Mouse (Mus musculus) embryonic fibroblast, embryonic 13.5 days (primary cell): ENCODE data around the gene Scml4. TPM values are rescaled to one million over a fixed set of nuclear protein-coding genes. Genes with fewer than 3 reads are reported as not detected.

ENCODE experiments used
- H3K27ac ChIP-seq: 2 replicates; pipeline ENCODE4 v1.5.1; 2012; ENCODE audit warnings: low read length, control low read depth, inconsistent platforms; ENCODE audit not compliant: insufficient read depth
- H3K4me1 ChIP-seq: 2 replicates; pipeline ENCODE4 v1.6.1; 2011; ENCODE audit warnings: low read length; ENCODE audit not compliant: control insufficient read depth, insufficient read depth
- H3K4me3 ChIP-seq: 2 replicates; pipeline ENCODE4 v1.5.1; 2011; ENCODE audit warnings: mild to moderate bottlenecking, control low read depth, low read length; ENCODE audit not compliant: insufficient read depth
- CTCF ChIP-seq: IDR thresholded peaks from 2 replicates; pipeline ENCODE4 v1.5.1; 2011; ENCODE audit warnings: mild to moderate bottlenecking, control low read depth, low read length, moderate library complexity, borderline replicate concordance; ENCODE audit not compliant: insufficient read depth
- POLR2A ChIP-seq: IDR thresholded peaks from 2 replicates; pipeline ENCODE4 v1.6.1; 2011; ENCODE audit warnings: low read depth, mild to moderate bottlenecking, control low read depth, low read length, moderate library complexity
- polyA plus RNA-seq: library from polyadenylated mRNA; stranded (reverse); fragments of >200 nt; gene quantifications from 2 replicates; pipeline ENCODE4 v1.2.4, GENCODE M21; 2011; ENCODE audit warnings: low read depth; ENCODE audit not compliant: missing spikeins, insufficient read length

Scml4 gene
- polyA plus RNA-seq, 1 experiment: 0.72 TPM

DNA sequence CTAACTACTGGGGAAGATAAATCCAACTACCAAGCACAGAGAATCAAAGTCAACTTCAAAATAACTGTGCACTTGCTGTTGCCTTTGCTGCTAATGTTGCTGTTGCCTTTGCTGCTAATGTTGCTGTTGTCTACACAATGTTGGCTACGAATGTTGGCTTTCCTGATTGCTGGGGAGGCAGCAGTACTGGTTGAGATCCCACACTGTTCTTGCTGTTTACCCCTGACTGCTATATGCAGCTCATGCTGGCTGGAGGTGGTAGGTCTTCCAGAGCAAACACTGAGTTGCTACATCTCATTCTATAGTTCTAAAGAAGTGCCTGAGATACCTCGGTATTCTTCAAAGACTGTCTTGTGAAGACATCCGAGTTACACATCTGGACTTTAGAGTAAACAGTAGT is 36.5 kb downstream of the Scml4 start:
- no peak overlapping the region for H3K27ac ChIP-seq
- no peak overlapping the region for H3K4me3 ChIP-seq
- TF ChIP-seq CTCF: no peak
- TF ChIP-seq POLR2A: no peak

DNA sequence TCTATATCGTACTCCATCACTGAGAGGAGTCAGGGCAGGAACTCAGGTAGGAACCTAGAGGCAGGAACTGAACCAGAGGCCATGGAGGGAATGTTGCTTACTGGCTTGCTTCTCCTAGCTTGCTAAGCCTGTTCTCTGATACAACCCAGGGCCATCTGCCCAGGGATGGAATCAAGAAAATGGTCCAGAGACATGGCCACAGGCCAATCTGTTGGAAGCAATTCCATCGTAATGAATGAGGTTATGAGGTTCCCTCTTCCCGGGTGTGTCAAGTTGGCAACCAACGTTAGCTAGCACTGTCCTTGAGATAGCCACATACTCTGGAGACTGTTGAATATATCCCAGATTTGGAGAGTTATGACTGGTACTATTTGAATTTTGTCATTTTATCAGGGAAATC is 37.0 kb downstream of the Scml4 start:
- Histone ChIP-seq H3K4me3 (no peak overlapping the region), H3K4me1 (no peaks in the 10 kb centered on the region), H3K27ac (no peak overlapping the region)
- no peak for TF ChIP-seq CTCF
- TF ChIP-seq POLR2A: no peak

More for the DNA sequence above, 36.5 kb downstream of the Scml4 start:
- H3K4me1 ChIP-seq: no peaks in the 10 kb centered on the region

- TF ChIP-seq POLR2A (no peak), CTCF (no peak)
- no peaks in the 10 kb centered on the region for H3K4me1 ChIP-seq
- no peak overlapping the region for H3K27ac ChIP-seq
- no peak overlapping the region for H3K4me3 ChIP-seq
These were observed 37.5 kb downstream of the Scml4 start for GRCm38 (mm10) chr10:42897632-42898031.

DNA sequence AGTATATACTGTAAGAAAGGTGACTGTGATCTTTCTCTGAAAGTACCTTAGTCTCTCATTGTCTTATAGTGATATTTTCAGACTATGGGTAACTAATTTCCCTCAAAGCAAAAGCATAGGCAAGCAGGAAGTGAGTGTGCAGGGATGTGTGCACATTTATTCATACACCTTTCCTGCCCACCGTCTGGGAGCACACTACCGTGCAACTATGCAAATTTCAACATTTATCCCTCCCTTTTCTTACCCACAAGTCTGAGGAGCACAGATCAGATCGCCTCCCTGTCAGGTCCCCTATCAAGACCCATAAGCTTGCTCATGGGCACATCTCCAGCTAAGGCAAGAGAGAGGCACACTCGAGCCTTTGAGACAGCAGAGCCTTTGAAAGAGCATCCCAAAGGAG is 41.2 kb downstream of the Scml4 start:
- Histone ChIP-seq H3K4me1 (no peaks in the 10 kb centered on the region), H3K4me3 (no peak overlapping the region), H3K27ac (no peak overlapping the region)
- TF ChIP-seq CTCF (no peak), POLR2A (no peak)

DNA sequence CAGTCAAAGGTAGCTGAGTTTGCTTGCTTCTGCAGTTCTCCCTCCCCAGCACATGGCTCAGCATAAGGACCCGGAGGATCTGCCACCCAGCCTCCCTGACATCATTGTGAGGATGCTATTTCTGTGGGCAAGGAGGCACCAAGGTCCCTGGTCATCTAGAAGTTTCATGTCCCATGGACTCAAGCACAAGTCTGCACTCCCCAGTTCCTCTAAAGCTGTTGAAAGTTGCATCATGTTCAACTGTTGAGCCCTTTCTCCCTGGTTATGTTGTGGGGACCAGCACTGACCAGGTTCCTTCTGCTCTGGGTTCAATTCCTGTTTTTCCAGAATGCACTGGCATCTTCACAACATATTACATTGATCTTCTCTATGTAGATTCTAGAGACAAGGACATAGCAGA is 42.9 kb downstream of the Scml4 start:
- no peak for TF ChIP-seq POLR2A
- TF ChIP-seq CTCF: no peak
- no peaks in the 10 kb centered on the region for H3K4me1 ChIP-seq
- H3K27ac ChIP-seq: no peak overlapping the region
- H3K4me3 ChIP-seq: no peak overlapping the region

GRCm38 (mm10) chr10:42908562-42908961 is 48.4 kb downstream of the Scml4 start:
- no peaks in the 10 kb centered on the region for H3K4me1 ChIP-seq
- TF ChIP-seq POLR2A (no peak), CTCF (no peak)
- H3K4me3 ChIP-seq: no peak overlapping the region
- H3K27ac ChIP-seq: no peak overlapping the region

- H3K27ac ChIP-seq: no peak overlapping the region
- no peak overlapping the region for H3K4me3 ChIP-seq
- H3K4me1 ChIP-seq: no peaks in the 10 kb centered on the region
- no peak for TF ChIP-seq POLR2A
- TF ChIP-seq CTCF: no peak
These were observed 50.4 kb downstream of the Scml4 start for GRCm38 (mm10) chr10:42910567-42910966.

GRCm38 (mm10) chr10:42912056-42912455 is 51.9 kb downstream of the Scml4 start:
- Histone ChIP-seq H3K4me1 (no peaks in the 10 kb centered on the region), H3K27ac (no peak overlapping the region), H3K4me3 (no peak overlapping the region)
- TF ChIP-seq POLR2A (no peak), CTCF (no peak)

DNA sequence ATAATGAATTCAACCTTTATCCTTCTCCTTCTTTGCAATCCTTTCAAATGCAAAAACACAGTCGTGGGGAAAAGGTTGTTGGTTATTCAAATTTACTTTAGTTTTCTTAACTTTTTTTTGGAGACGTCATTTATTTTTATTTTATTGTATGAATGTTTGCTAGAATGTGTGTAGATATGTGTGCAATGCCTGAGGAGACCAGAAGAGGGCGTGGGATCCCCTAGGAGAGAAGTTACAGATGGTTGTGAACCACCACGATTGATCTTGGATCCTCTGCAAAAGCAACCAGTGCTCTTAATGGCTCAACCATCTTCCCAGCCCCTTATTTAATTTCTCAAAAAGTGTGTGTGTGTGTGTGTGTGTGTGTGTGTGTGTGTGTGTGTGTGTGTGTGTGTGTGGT is 53.0 kb downstream of the Scml4 start:
- Histone ChIP-seq H3K4me1 (no peaks in the 10 kb centered on the region), H3K27ac (no peak overlapping the region), H3K4me3 (no peak overlapping the region)
- TF ChIP-seq POLR2A: no peak
- no peak for TF ChIP-seq CTCF

DNA sequence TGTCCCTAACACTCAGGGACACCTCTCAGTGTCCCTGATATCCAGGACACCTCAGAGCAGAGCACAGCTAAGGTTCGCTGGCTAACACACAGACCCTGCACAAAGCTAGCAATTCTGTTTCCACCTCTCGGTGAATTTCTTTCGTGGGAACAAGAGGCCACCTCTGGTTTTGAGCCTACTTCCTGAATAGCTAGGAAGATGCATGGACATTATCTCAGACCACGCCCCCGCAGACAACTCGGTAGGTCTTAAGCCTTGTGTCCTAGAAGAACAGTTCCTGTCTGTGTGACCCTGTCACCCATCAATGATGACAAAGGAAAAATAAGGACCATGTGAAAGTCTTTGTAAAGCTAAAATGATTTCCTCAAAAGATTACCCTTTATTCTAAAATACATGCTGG is 54.0 kb downstream of the Scml4 start:
- H3K4me3 ChIP-seq: no peak overlapping the region
- no peaks in the 10 kb centered on the region for H3K4me1 ChIP-seq
- TF ChIP-seq POLR2A (no peak), CTCF (no peak)
- H3K27ac ChIP-seq: no peak overlapping the region

DNA sequence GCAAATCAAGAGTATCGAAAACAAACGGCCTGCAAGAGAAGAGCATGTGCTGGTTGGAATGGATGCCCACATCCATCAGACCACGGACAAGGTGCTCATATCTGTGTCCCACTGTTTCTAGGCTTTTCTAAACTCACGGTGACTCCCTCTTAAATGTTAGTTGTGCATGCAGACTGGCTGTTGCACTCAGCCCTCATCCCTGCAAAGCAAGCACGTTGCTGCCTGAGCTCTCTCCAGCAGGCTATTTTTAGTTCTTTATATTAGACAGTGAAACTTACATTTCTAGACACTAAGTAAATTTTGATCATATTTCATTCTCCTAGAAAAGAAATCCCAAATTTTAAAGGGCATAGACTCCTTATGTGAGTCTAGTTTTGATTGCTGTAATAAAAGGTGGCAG is 57.2 kb downstream of the Scml4 start:
- Histone ChIP-seq H3K4me1 (no peaks in the 10 kb centered on the region), H3K4me3 (no peak overlapping the region), H3K27ac (no peak overlapping the region)
- TF ChIP-seq CTCF: no peak
- no peak for TF ChIP-seq POLR2A
